8 mouse cellular contexts compared by ENCODE assay signal in genomic region chr5:146948508-146949088, GRCm38 (mm10). TPM values are rescaled to one million over a fixed set of nuclear protein-coding genes. Genes with fewer than 3 reads are reported as not detected.
DNase-seq lines count a peak whose midpoint lies in the region; ATAC-seq and TF ChIP-seq lines count a peak whose summit lies in the region.

Gene Gtf3a, plus strand, starts transcription at chr5:146948657.

- TF ChIP-seq CTCF in stomach, postnatal 0 days (IDR thresholded peaks at IDR 0.05; ENCODE audit: low read depth): peak; percentile 8; the same call in 1 of the 2 replicates

- H3K9me3 ChIP-seq in forebrain, embryonic 11.5 days (ENCODE audit: control insufficient read depth, low read length): peaks cover 3% of the 10 kb centered on the region; the same call in 1 of the 2 replicates
- no peaks in the 10 kb centered on the region for H3K9me3 ChIP-seq in heart, embryonic 15.5 days (replicated peaks)
- H3K9me3 ChIP-seq in liver, embryonic 16.5 days (replicated peaks; ENCODE audit: control insufficient read depth, low read length): peaks cover 3% of the 10 kb centered on the region
- 0 out of 2 replicates have a peak, but pooled peaks cover 3% of the 10 kb centered on the region for H3K9me3 ChIP-seq in neural tube, embryonic 12.5 days
- no peaks in the 10 kb centered on the region for H3K9me3 ChIP-seq in stomach, postnatal 0 days (ENCODE audit: control insufficient read depth, low read length)

- ATAC-seq in forebrain, embryonic 11.5 days (replicated peaks; ENCODE audit: low FRiP score): peak; percentile 92
- ATAC-seq in heart, embryonic 15.5 days (replicated peaks; ENCODE audit: insufficient number of reproducible peaks, insufficient read depth, low FRiP score, low read depth): peak; percentile 90
- peak; percentile 93 for ATAC-seq in liver, embryonic 16.5 days (ENCODE audit: low read depth)
- peak; percentile 93 for ATAC-seq in neural tube, embryonic 12.5 days (ENCODE audit: low FRiP score, low read depth)
- peak; percentile 98 for ATAC-seq in stomach, postnatal 0 days (ENCODE audit: low FRiP score, low TSS enrichment)

- peaks cover 11% of the 10 kb centered on the region; the same call in 1 of the 2 replicates for H3K36me3 ChIP-seq in forebrain, embryonic 11.5 days (ENCODE audit: control insufficient read depth, insufficient read depth, low read length)
- H3K36me3 ChIP-seq in heart, embryonic 15.5 days: peaks cover 28% of the 10 kb centered on the region
- H3K36me3 ChIP-seq in liver, embryonic 16.5 days (ENCODE audit: control insufficient read depth, insufficient read depth): peaks cover 21% of the 10 kb centered on the region
- peaks cover 30% of the 10 kb centered on the region for H3K36me3 ChIP-seq in neural tube, embryonic 12.5 days
- peaks cover 9% of the 10 kb centered on the region for H3K36me3 ChIP-seq in stomach, postnatal 0 days (ENCODE audit: control insufficient read depth, insufficient read depth, low read length)

- peak within 1 kb of the TSS; percentile 64 for H3K4me2 ChIP-seq in forebrain, embryonic 11.5 days (ENCODE audit: low read depth, low read length, severe bottlenecking)
- peak within 1 kb of the TSS; percentile 93 for H3K4me2 ChIP-seq in heart, embryonic 15.5 days
- H3K4me2 ChIP-seq in liver, embryonic 16.5 days (ENCODE audit: low read depth, low read length): peak within 1 kb of the TSS; percentile 90
- peak within 1 kb of the TSS; percentile 97 for H3K4me2 ChIP-seq in neural tube, embryonic 12.5 days (replicated peaks)
- peak within 1 kb of the TSS; percentile 87 for H3K4me2 ChIP-seq in stomach, postnatal 0 days (replicated peaks; ENCODE audit: low read depth)

- H3K9ac ChIP-seq in forebrain, embryonic 11.5 days (ENCODE audit: low read length): peak within 1 kb of the TSS; percentile 77
- peak within 1 kb of the TSS; percentile 79 for H3K9ac ChIP-seq in heart, embryonic 15.5 days
- peak within 1 kb of the TSS; percentile 77 for H3K9ac ChIP-seq in liver, embryonic 16.5 days (ENCODE audit: low read depth, low read length)
- H3K9ac ChIP-seq in neural tube, embryonic 12.5 days: peak within 1 kb of the TSS; percentile 88
- peak within 1 kb of the TSS; percentile 89 for H3K9ac ChIP-seq in stomach, postnatal 0 days (ENCODE audit: low read length)

- DNase-seq in ES-CJ7 (ENCODE audit: low read depth, low spot score): peak; percentile 91
- DNase-seq in c-Kit-positive CD71-positive TER-119-negative erythroid progenitor cells, embryonic 14.5 days (ENCODE audit: low read depth): peak; percentile 81
- peak; percentile 98 for DNase-seq in forebrain, embryonic 11.5 days (ENCODE audit: low spot score)
- peak; percentile 83 to 89 for DNase-seq in kidney, postnatal 25 days
- DNase-seq in stomach, postnatal 0 days (ENCODE audit: low spot score): peak; percentile 97

- H3K4me1 ChIP-seq in forebrain, embryonic 11.5 days (replicated peaks; ENCODE audit: control insufficient read depth, insufficient read depth, low read length): peaks cover 7% of the 10 kb centered on the region; the same call in 1 of the 2 replicates
- H3K4me1 ChIP-seq in heart, embryonic 15.5 days (replicated peaks): peaks cover 13% of the 10 kb centered on the region
- H3K4me1 ChIP-seq in liver, embryonic 16.5 days (ENCODE audit: control insufficient read depth, low read depth, low read length): peaks cover 14% of the 10 kb centered on the region
- peaks cover 10% of the 10 kb centered on the region for H3K4me1 ChIP-seq in neural tube, embryonic 12.5 days
- H3K4me1 ChIP-seq in stomach, postnatal 0 days (replicated peaks; ENCODE audit: control insufficient read depth, insufficient read depth): no peaks in the 10 kb centered on the region

- no peak within 1 kb of the TSS for H3K27ac ChIP-seq in forebrain, embryonic 11.5 days (ENCODE audit: low read depth, low read length)
- peak within 1 kb of the TSS; percentile 68 for H3K27ac ChIP-seq in heart, embryonic 15.5 days
- H3K27ac ChIP-seq in liver, embryonic 16.5 days (ENCODE audit: low read length): peak within 1 kb of the TSS; percentile 84
- H3K27ac ChIP-seq in neural tube, embryonic 12.5 days: peak within 1 kb of the TSS; percentile 53
- peak within 1 kb of the TSS; percentile 94 for H3K27ac ChIP-seq in stomach, postnatal 0 days (replicated peaks)

- TF ChIP-seq EP300 in stomach, postnatal 0 days (optimal IDR thresholded peaks at IDR 0.05): no peak

- under 1% methylated on average over 61 of the region's 62 CpGs for WGBS in forebrain, embryonic 11.5 days
- under 1% methylated on average over 62 of the region's 62 CpGs for WGBS in heart, embryonic 15.5 days
- 0% methylated on average over 48 of the region's 62 CpGs for WGBS in liver, embryonic 16.5 days (ENCODE audit: insufficient replicate concordance)
- under 1% methylated on average over 62 of the region's 62 CpGs for WGBS in neural tube, embryonic 12.5 days
- WGBS in stomach, postnatal 0 days: under 1% methylated on average over 40 of the region's 62 CpGs

- peak within 1 kb of the TSS; percentile 74 for H3K4me3 ChIP-seq in forebrain, embryonic 11.5 days (ENCODE audit: low read depth, low read length)
- peak within 1 kb of the TSS; percentile 78 for H3K4me3 ChIP-seq in heart, embryonic 15.5 days
- H3K4me3 ChIP-seq in liver, embryonic 16.5 days (ENCODE audit: low read depth, low read length): peak within 1 kb of the TSS; percentile 80
- peak within 1 kb of the TSS; percentile 67 for H3K4me3 ChIP-seq in neural tube, embryonic 12.5 days
- peak within 1 kb of the TSS; percentile 72 for H3K4me3 ChIP-seq in stomach, postnatal 0 days (ENCODE audit: low read depth, low read length)

- no peaks in the 10 kb centered on the region for H3K27me3 ChIP-seq in forebrain, embryonic 11.5 days (ENCODE audit: control insufficient read depth, insufficient read depth, low read length)
- no peaks in the 10 kb centered on the region for H3K27me3 ChIP-seq in heart, embryonic 15.5 days
- H3K27me3 ChIP-seq in liver, embryonic 16.5 days (ENCODE audit: control insufficient read depth, insufficient read depth, low read depth, low read length): no peaks in the 10 kb centered on the region
- no peaks in the 10 kb centered on the region for H3K27me3 ChIP-seq in neural tube, embryonic 12.5 days (replicated peaks)
- H3K27me3 ChIP-seq in stomach, postnatal 0 days (ENCODE audit: control insufficient read depth, insufficient read depth, low read length): no peaks in the 10 kb centered on the region

RNA-seq across cellular contexts. Expression of gene Gtf3a, which starts in this region (rescaled TPM):
- polyA plus RNA-seq in forebrain, embryonic 11.5 days (2014; fragmentation: Nextera tagmentation; extraction: Ambion mirVana): 117 and 125 TPM in 2 replicates
- polyA plus RNA-seq in heart, embryonic 15.5 days (2015; fragmentation: Nextera tagmentation; extraction: Ambion mirVana): 68.3 and 84.7 TPM in 2 replicates
- 42.7 and 46.7 TPM in 2 replicates for polyA plus RNA-seq in liver, embryonic 16.5 days (2015; fragmentation: Nextera tagmentation; extraction: Ambion mirVana)
- polyA plus RNA-seq in neural tube, embryonic 12.5 days (2016; fragmentation: Nextera tagmentation; extraction: Ambion mirVana): 92.8 and 98.4 TPM in 2 replicates
- polyA plus RNA-seq in stomach, postnatal 0 days (2015; fragmentation: Nextera tagmentation; extraction: Ambion mirVana): 67.9 and 70.4 TPM in 2 replicates
